Mouse (Mus musculus): ENCODE results near the gene Agmo.

- TF ChIP-seq MAFK (IDR thresholded peaks at IDR 0.05; ENCODE audit: insufficient read depth, low read depth, low read length) (no peak), HCFC1 (IDR thresholded peaks at IDR 0.05; ENCODE audit: borderline replicate concordance, insufficient read depth, low read length) (no peak), CHD2 (IDR thresholded peaks at IDR 0.05; ENCODE audit: low read depth, low read length) (no peak), ZC3H11A (IDR thresholded peaks at IDR 0.05; ENCODE audit: borderline replicate concordance, low read depth, low read length) (no peak)
Measured at GRCm38 (mm10) chr12:37241566-37242021, at the start of gene Agmo.

All from ES-E14 (cell line).